Mouse (Mus musculus): ENCODE measurements around the gene Yod1. TPM values are rescaled to one million over a fixed set of nuclear protein-coding genes. Genes with fewer than 3 reads are reported as not detected.
A peak's percentile ranks its signal among the peaks of the same experiment; 100 is the strongest.

The Yod1 gene
- polyA plus RNA-seq, 1 experiment from 2014 or later: 10.6 TPM

- Histone ChIP-seq H3K4me1 (peaks cover 23% of the 10 kb centered on the region), H3K27ac (replicated peaks) (peak overlapping the region; percentile 91), H3K9me3 (no peaks in the 10 kb centered on the region), H3K4me3 (peak overlapping the region; percentile 86), H3K36me3 (replicated peaks) (peaks cover 14% of the 10 kb centered on the region), H3K27me3 (replicated peaks; ENCODE audit: low read depth, poor library complexity, severe bottlenecking) (peaks cover 20% of the 10 kb centered on the region)
- no peak for DNase-seq (ENCODE audit: low spot score)
- 0% methylated on average over 3 of the region's 3 CpGs for WGBS
These were observed 962 bp upstream of the Yod1 start for GRCm38 (mm10) chr1:130716218-130716512.

- Histone ChIP-seq H3K9me3 (no peaks in the 10 kb centered on the region), H3K4me3 (peak overlapping the region; percentile 86), H3K27me3 (replicated peaks; ENCODE audit: low read depth, poor library complexity, severe bottlenecking) (peaks cover 20% of the 10 kb centered on the region), H3K27ac (replicated peaks) (peak overlapping the region; percentile 91), H3K36me3 (replicated peaks) (peaks cover 14% of the 10 kb centered on the region), H3K4me1 (peaks cover 23% of the 10 kb centered on the region)
- under 1% methylated on average over 42 of the region's 42 CpGs for WGBS
- DNase-seq (ENCODE audit: low spot score): no peak
These were observed 425 bp upstream of the Yod1 start for GRCm38 (mm10) chr1:130716513-130717290.

GRCm38 (mm10) chr1:130724206-130724605 is 7.1 kb downstream of the Yod1 start:
- Histone ChIP-seq H3K36me3 (replicated peaks) (peaks cover 8% of the 10 kb centered on the region), H3K27ac (replicated peaks) (no peak overlapping the region), H3K9me3 (no peaks in the 10 kb centered on the region), H3K27me3 (replicated peaks; ENCODE audit: low read depth, poor library complexity, severe bottlenecking) (no peaks in the 10 kb centered on the region), H3K4me1 (no peaks in the 10 kb centered on the region), H3K4me3 (no peak overlapping the region)
- 89% methylated on average over 5 of the region's 5 CpGs for WGBS
- DNase-seq (ENCODE audit: low spot score): no peak

- Histone ChIP-seq H3K36me3 (replicated peaks) (no peaks in the 10 kb centered on the region; the same call in 1 of the 2 replicates), H3K9me3 (no peaks in the 10 kb centered on the region), H3K4me1 (peaks cover under 1% of the 10 kb centered on the region), H3K27ac (replicated peaks) (no peak overlapping the region), H3K4me3 (no peak overlapping the region), H3K27me3 (replicated peaks; ENCODE audit: low read depth, poor library complexity, severe bottlenecking) (no peaks in the 10 kb centered on the region)
- DNase-seq (ENCODE audit: low spot score): no peak
- 90% methylated on average over 2 of the region's 2 CpGs for WGBS
These were observed 9.3 kb downstream of the Yod1 start for GRCm38 (mm10) chr1:130726396-130726795.

GRCm38 (mm10) chr1:130728070-130728469 is 10.9 kb downstream of the Yod1 start:
- H3K4me3 ChIP-seq: no peak overlapping the region
- 74% methylated on average over 1 of the region's 1 CpGs for WGBS
- no peaks in the 10 kb centered on the region; the same call in 1 of the 2 replicates for H3K36me3 ChIP-seq (replicated peaks)
- DNase-seq (ENCODE audit: low spot score): no peak
- no peak overlapping the region for H3K27ac ChIP-seq (replicated peaks)
- H3K4me1 ChIP-seq: peaks cover 8% of the 10 kb centered on the region
- H3K9me3 ChIP-seq: no peaks in the 10 kb centered on the region
- no peaks in the 10 kb centered on the region for H3K27me3 ChIP-seq (replicated peaks; ENCODE audit: low read depth, poor library complexity, severe bottlenecking)

- Histone ChIP-seq H3K4me1 (peaks cover 8% of the 10 kb centered on the region), H3K4me3 (no peak overlapping the region), H3K9me3 (no peaks in the 10 kb centered on the region), H3K27ac (replicated peaks) (no peak overlapping the region), H3K27me3 (replicated peaks; ENCODE audit: low read depth, poor library complexity, severe bottlenecking) (no peaks in the 10 kb centered on the region), H3K36me3 (replicated peaks) (no peaks in the 10 kb centered on the region; the same call in 1 of the 2 replicates)
- DNase-seq (ENCODE audit: low spot score): no peak
- WGBS: 89% methylated on average over 3 of the region's 3 CpGs
These were observed 11.6 kb downstream of the Yod1 start for GRCm38 (mm10) chr1:130728708-130729107.

GRCm38 (mm10) chr1:130729153-130729552 is 12.0 kb downstream of the Yod1 start, which contains the start of gene Pfkfb2:
Pfkfb2 (minus strand) TSS chr1:130729253.
- H3K9me3 ChIP-seq: no peaks in the 10 kb centered on the region
- H3K27me3 ChIP-seq (replicated peaks; ENCODE audit: low read depth, poor library complexity, severe bottlenecking): no peaks in the 10 kb centered on the region
- H3K4me1 ChIP-seq: peaks cover 8% of the 10 kb centered on the region
- no peaks in the 10 kb centered on the region for H3K36me3 ChIP-seq (replicated peaks)
- no peak within 1 kb of the TSS for H3K27ac ChIP-seq (replicated peaks)
- DNase-seq (ENCODE audit: low spot score): no peak
- no peak within 1 kb of the TSS for H3K4me3 ChIP-seq
- 79% methylated on average over 2 of the region's 2 CpGs for WGBS

GRCm38 (mm10) chr1:130731741-130732337 is 14.7 kb downstream of the Yod1 start, which contains the start of gene AA986860:
AA986860 (plus strand) TSS chr1:130731976.
- no peak within 1 kb of the TSS for H3K27ac ChIP-seq (replicated peaks)
- DNase-seq (ENCODE audit: low spot score): peak; percentile 69
- H3K9me3 ChIP-seq: no peaks in the 10 kb centered on the region
- WGBS: 4% methylated on average over 10 of the region's 10 CpGs
- no peaks in the 10 kb centered on the region for H3K27me3 ChIP-seq (replicated peaks; ENCODE audit: low read depth, poor library complexity, severe bottlenecking)
- H3K4me1 ChIP-seq: peaks cover 8% of the 10 kb centered on the region
- peak within 1 kb of the TSS; percentile 40 for H3K4me3 ChIP-seq
- no peaks in the 10 kb centered on the region for H3K36me3 ChIP-seq (replicated peaks)

GRCm38 (mm10) chr1:130732706-130733658 is 15.9 kb downstream of the Yod1 start:
- H3K27me3 ChIP-seq (replicated peaks; ENCODE audit: low read depth, poor library complexity, severe bottlenecking): no peaks in the 10 kb centered on the region
- no peak overlapping the region for H3K4me3 ChIP-seq
- DNase-seq (ENCODE audit: low spot score): no peak
- 86% methylated on average over 13 of the region's 13 CpGs for WGBS
- H3K27ac ChIP-seq (replicated peaks): no peak overlapping the region
- peaks cover 13% of the 10 kb centered on the region for H3K4me1 ChIP-seq
- H3K36me3 ChIP-seq (replicated peaks): no peaks in the 10 kb centered on the region
- H3K9me3 ChIP-seq: no peaks in the 10 kb centered on the region

GRCm38 (mm10) chr1:130733671-130734070 is 16.5 kb downstream of the Yod1 start:
- 91% methylated on average over 4 of the region's 4 CpGs for WGBS
- DNase-seq (ENCODE audit: low spot score): no peak
- peaks cover 13% of the 10 kb centered on the region for H3K4me1 ChIP-seq
- no peak overlapping the region for H3K4me3 ChIP-seq
- no peaks in the 10 kb centered on the region for H3K36me3 ChIP-seq (replicated peaks)
- no peaks in the 10 kb centered on the region for H3K9me3 ChIP-seq
- H3K27ac ChIP-seq (replicated peaks): no peak overlapping the region
- no peaks in the 10 kb centered on the region for H3K27me3 ChIP-seq (replicated peaks; ENCODE audit: low read depth, poor library complexity, severe bottlenecking)

- no peak overlapping the region for H3K27ac ChIP-seq (replicated peaks)
- H3K36me3 ChIP-seq (replicated peaks): no peaks in the 10 kb centered on the region
- no peaks in the 10 kb centered on the region for H3K27me3 ChIP-seq (replicated peaks; ENCODE audit: low read depth, poor library complexity, severe bottlenecking)
- no peak for DNase-seq (ENCODE audit: low spot score)
- 75% methylated on average over 5 of the region's 5 CpGs for WGBS
- H3K4me3 ChIP-seq: no peak overlapping the region
- no peaks in the 10 kb centered on the region for H3K9me3 ChIP-seq
- H3K4me1 ChIP-seq: peaks cover 13% of the 10 kb centered on the region
These were observed 17.3 kb downstream of the Yod1 start for GRCm38 (mm10) chr1:130734452-130734851.

- H3K9me3 ChIP-seq: no peaks in the 10 kb centered on the region
- 74% methylated on average over 8 of the region's 8 CpGs for WGBS
- H3K27ac ChIP-seq (replicated peaks): no peak overlapping the region
- peaks cover 13% of the 10 kb centered on the region for H3K4me1 ChIP-seq
- no peak for DNase-seq (ENCODE audit: low spot score)
- H3K4me3 ChIP-seq: no peak overlapping the region
- H3K36me3 ChIP-seq (replicated peaks): no peaks in the 10 kb centered on the region
- no peaks in the 10 kb centered on the region for H3K27me3 ChIP-seq (replicated peaks; ENCODE audit: low read depth, poor library complexity, severe bottlenecking)
These were observed 17.7 kb downstream of the Yod1 start for GRCm38 (mm10) chr1:130734852-130735251.

Data from embryonic facial prominence, embryonic 10.5 days (tissue).